Mouse (Mus musculus): ENCODE results near the gene Tead3. TPM values are rescaled to one million over a fixed set of nuclear protein-coding genes. Genes with fewer than 3 reads are reported as not detected.

Gene Tead3
- polyA plus RNA-seq, 1 experiment from 2014 or later = 45.2 TPM

GRCm38 (mm10) chr17:28345271-28345721 lies 5.3 kb downstream of the Tead3 start:
- no peak for DNase-seq (ENCODE audit: low read depth, low spot score)
- in situ Hi-C loops (cut with MboI; ENCODE audit: low pct_unique_long_range_greater_than_20kb) = no loop called here
- ChIA-PET CTCF (no interaction called here), POLR2A (interaction anchor here (0.8 to 1.9 kb wide), 4 partner anchors 14 to 33 kb away, joined by 3 to 10 read pairs (median 4); no protein-coding TSS in a partner anchor)
- no peaks in the 10 kb centered on the region for H3K27me3 ChIP-seq
- no peak for ATAC-seq
- TF ChIP-seq CTCF (IDR thresholded peaks at IDR 0.05) = no peak

GRCm38 (mm10) chr17:28344670-28345069 lies 5.9 kb downstream of the Tead3 start:
- CTCF ChIA-PET = no interaction called here
- POLR2A ChIA-PET = interaction anchor here (1.9 to 2.3 kb wide), 2 partner anchors 14 to 16 kb away, joined by 8 to 10 read pairs; partner anchors contain the start of gene Rpl10a
- TF ChIP-seq CTCF (IDR thresholded peaks at IDR 0.05) = no peak
- DNase-seq (ENCODE audit: low read depth, low spot score) (no peak), ATAC-seq (no peak)
- in situ Hi-C loops (cut with MboI; ENCODE audit: low pct_unique_long_range_greater_than_20kb) = no loop called here
- no peaks in the 10 kb centered on the region for H3K27me3 ChIP-seq

- POLR2A ChIA-PET = interaction anchor here (1.6 to 2.3 kb wide), 3 partner anchors 13 to 15 kb away, joined by 7 to 10 read pairs (median 8); partner anchors contain the start of gene Rpl10a
- ATAC-seq (no peak), DNase-seq (ENCODE audit: low read depth, low spot score) (no peak)
- H3K27me3 ChIP-seq = no peaks in the 10 kb centered on the region
- in situ Hi-C loops (cut with MboI; ENCODE audit: low pct_unique_long_range_greater_than_20kb) = no loop called here
- CTCF ChIA-PET = no interaction called here
- TF ChIP-seq CTCF (IDR thresholded peaks at IDR 0.05) = no peak
Measured at GRCm38 (mm10) chr17:28344050-28344607, 6.5 kb downstream of the Tead3 start.

GRCm38 (mm10) chr17:28341091-28341490 lies 9.5 kb downstream of the Tead3 start:
- POLR2A ChIA-PET = interaction anchor here (1.5 kb wide), 1 partner anchor 10 kb away, joined by 6 read pairs; no protein-coding TSS in a partner anchor
- ATAC-seq (peak; percentile 36), DNase-seq (ENCODE audit: low read depth, low spot score) (peak; percentile 51)
- no peak for TF ChIP-seq CTCF (IDR thresholded peaks at IDR 0.05)
- in situ Hi-C loops (cut with MboI; ENCODE audit: low pct_unique_long_range_greater_than_20kb) = no loop called here
- H3K27me3 ChIP-seq = no peaks in the 10 kb centered on the region
- CTCF ChIA-PET = interaction anchor here (1.2 to 1.8 kb wide), 2 partner anchors 10 to 115 kb away, joined by 3 to 5 read pairs; no protein-coding TSS in a partner anchor

GRCm38 (mm10) chr17:28340578-28340977 lies 10.0 kb downstream of the Tead3 start:
- ATAC-seq = no peak
- in situ Hi-C loops (cut with MboI; ENCODE audit: low pct_unique_long_range_greater_than_20kb) = no loop called here

GRCm38 (mm10) chr17:28337547-28337946 lies 13.1 kb downstream of the Tead3 start:
- no peak for ATAC-seq
- ChIA-PET POLR2A (interaction anchor here (0.6 to 1.6 kb wide), 4 partner anchors 8 to 58 kb away, joined by 3 to 8 read pairs (median 6); no protein-coding TSS in a partner anchor), CTCF (no interaction called here)
- in situ Hi-C loops (cut with MboI; ENCODE audit: low pct_unique_long_range_greater_than_20kb) = no loop called here
- DNase-seq (ENCODE audit: low read depth, low spot score) = no peak
- H3K27me3 ChIP-seq = no peaks in the 10 kb centered on the region
- TF ChIP-seq CTCF (IDR thresholded peaks at IDR 0.05) = no peak

More at GRCm38 (mm10) chr17:28340578-28340977, 10.0 kb downstream of the Tead3 start:
- H3K27me3 ChIP-seq = no peaks in the 10 kb centered on the region
- ChIA-PET CTCF (no interaction called here), POLR2A (no interaction called here)
- no peak for DNase-seq (ENCODE audit: low read depth, low spot score)
- TF ChIP-seq CTCF (IDR thresholded peaks at IDR 0.05) = no peak

- in situ Hi-C loops (cut with MboI; ENCODE audit: low pct_unique_long_range_greater_than_20kb) = no loop called here
- CTCF ChIA-PET = no interaction called here
- no peaks in the 10 kb centered on the region for H3K27me3 ChIP-seq
- no peak for DNase-seq (ENCODE audit: low read depth, low spot score)
- POLR2A ChIA-PET = interaction anchor here (2.1 kb wide), 1 partner anchor 16 kb away, joined by 4 read pairs; the partner anchor contains the start of gene Tead3
- no peak for ATAC-seq
- no peak for TF ChIP-seq CTCF (IDR thresholded peaks at IDR 0.05)
Measured at GRCm38 (mm10) chr17:28335267-28335666, 15.3 kb downstream of the Tead3 start.

GRCm38 (mm10) chr17:28332915-28333546 lies 17.6 kb downstream of the Tead3 start:
- ChIA-PET CTCF (no interaction called here), POLR2A (interaction anchor here (2.1 kb wide), 1 partner anchor 18 kb away, joined by 4 read pairs; the partner anchor contains the start of gene Tead3)
- ATAC-seq (no peak), DNase-seq (ENCODE audit: low read depth, low spot score) (no peak)
- H3K27me3 ChIP-seq = no peaks in the 10 kb centered on the region
- TF ChIP-seq CTCF (IDR thresholded peaks at IDR 0.05) = no peak
- in situ Hi-C loops (cut with MboI; ENCODE audit: low pct_unique_long_range_greater_than_20kb) = no loop called here

- ATAC-seq (no peak), DNase-seq (ENCODE audit: low read depth, low spot score) (no peak)
- in situ Hi-C loops (cut with MboI; ENCODE audit: low pct_unique_long_range_greater_than_20kb) = no loop called here
- ChIA-PET POLR2A (interaction anchor here (0.7 to 3.9 kb wide), 10 partner anchors 8 to 125 kb away, joined by 3 to 45 read pairs (median 6); partner anchors contain the start of genes Def6, Fance and Tead3), CTCF (interaction anchor here (1.9 kb wide), 1 partner anchor 106 kb away, joined by 10 read pairs; no protein-coding TSS in a partner anchor)
- TF ChIP-seq CTCF (IDR thresholded peaks at IDR 0.05) = no peak
- H3K27me3 ChIP-seq = no peaks in the 10 kb centered on the region
Measured at GRCm38 (mm10) chr17:28332113-28332914, 18.3 kb downstream of the Tead3 start.

Data from Patski (cell line).